Mouse (Mus musculus): ENCODE data around the gene Sppl3. TPM values are rescaled to one million over a fixed set of nuclear protein-coding genes. Genes with fewer than 3 reads are reported as not detected.
"Not testable (repeated sequence)": the region's sequence is repeated elsewhere in the genome, so short reads cannot be mapped to it uniquely, and the experiment has no call there.

Sppl3 gene
- polyA plus RNA-seq, 1 experiment from 2014 or later, result 39.9 TPM

- Histone ChIP-seq H3K36me3 (ENCODE audit: control insufficient read depth, insufficient read depth, low read length) (peaks cover 20% of the 10 kb centered on the region), H3K4me3 (ENCODE audit: control insufficient read depth in 1 of 2, insufficient read depth in 1 of 2, low read depth in 1 of 2, low read length in 2 of 2) (no peak overlapping the region), H3K9ac (ENCODE audit: low read length) (no peak overlapping the region), H3K27ac (replicated peaks in 1 of 2; ENCODE audit: control insufficient read depth in 1 of 2, insufficient read depth in 1 of 2, low read depth in 2 of 2, low read length in 2 of 2) (no peak overlapping the region), H3K9me3 (ENCODE audit: control insufficient read depth, low read length) (no peaks in the 10 kb centered on the region), H3K4me2 (ENCODE audit: low read length) (no peak overlapping the region), H3K27me3 (ENCODE audit: control insufficient read depth, insufficient read depth, low read length) (no peaks in the 10 kb centered on the region), H3K4me1 (ENCODE audit: control insufficient read depth in 2 of 2, insufficient read depth in 2 of 2, low read length in 2 of 2) (peaks cover 15 to 44% of the 10 kb centered on the region in 2 experiments)
- WGBS, result 33% methylated on average over 4 of the region's 4 CpGs
- no peak for ATAC-seq (ENCODE audit: insufficient number of reproducible peaks, insufficient read depth, low FRiP score, low read depth)
Observed at GRCm38 (mm10) chr5:115066245-115066644, 55.3 kb downstream of the Sppl3 start.

GRCm38 (mm10) chr5:115068671-115069421 lies 57.9 kb downstream of the Sppl3 start:
- no peak for ATAC-seq (ENCODE audit: insufficient number of reproducible peaks, insufficient read depth, low FRiP score, low read depth)
- peaks cover 24 to 59% of the 10 kb centered on the region in 2 experiments for H3K4me1 ChIP-seq (ENCODE audit: control insufficient read depth in 2 of 2, insufficient read depth in 2 of 2, low read length in 2 of 2)
- H3K9ac ChIP-seq (ENCODE audit: low read length), result no peak overlapping the region
- H3K9me3 ChIP-seq (ENCODE audit: control insufficient read depth, low read length), result no peaks in the 10 kb centered on the region
- H3K27ac ChIP-seq (replicated peaks in 1 of 2; ENCODE audit: control insufficient read depth in 1 of 2, insufficient read depth in 1 of 2, low read depth in 2 of 2, low read length in 2 of 2), result no peak overlapping the region
- H3K4me3 ChIP-seq (ENCODE audit: control insufficient read depth in 1 of 2, insufficient read depth in 1 of 2, low read depth in 1 of 2, low read length in 2 of 2), result no peak overlapping the region
- peaks cover 8% of the 10 kb centered on the region for H3K36me3 ChIP-seq (ENCODE audit: control insufficient read depth, insufficient read depth, low read length)
- no peak overlapping the region for H3K4me2 ChIP-seq (ENCODE audit: low read length)
- H3K27me3 ChIP-seq (ENCODE audit: control insufficient read depth, insufficient read depth, low read length), result no peaks in the 10 kb centered on the region
- 85% methylated on average over 11 of the region's 11 CpGs for WGBS

DNA sequence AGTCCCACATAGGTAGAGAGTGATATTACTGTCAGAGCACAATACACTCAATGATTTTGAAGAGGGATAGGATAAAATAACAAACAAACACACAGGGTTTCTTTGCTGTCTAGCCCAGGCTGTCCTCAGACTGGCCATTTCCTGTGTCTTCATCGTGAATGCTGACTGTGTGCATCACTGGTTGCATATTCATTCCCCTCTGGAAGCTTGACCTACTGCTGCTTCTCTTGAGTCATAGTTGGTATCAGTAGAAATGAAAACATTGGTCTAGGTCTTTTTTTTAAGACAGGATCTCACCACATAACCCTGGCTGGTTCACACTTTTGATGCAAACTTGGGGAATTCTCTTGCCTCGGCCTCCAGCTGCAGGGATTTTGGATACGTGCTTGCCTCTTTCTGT lies 58.7 kb downstream of the Sppl3 start:
- 85% methylated on average over 3 of the region's 3 CpGs for WGBS
- Histone ChIP-seq H3K4me1 (ENCODE audit: control insufficient read depth in 2 of 2, insufficient read depth in 2 of 2, low read length in 2 of 2) (peaks cover 24 to 59% of the 10 kb centered on the region in 2 experiments), H3K27me3 (ENCODE audit: control insufficient read depth, insufficient read depth, low read length) (no peaks in the 10 kb centered on the region), H3K9me3 (ENCODE audit: control insufficient read depth, low read length) (no peaks in the 10 kb centered on the region), H3K27ac (replicated peaks in 1 of 2; ENCODE audit: control insufficient read depth in 1 of 2, insufficient read depth in 1 of 2, low read depth in 2 of 2, low read length in 2 of 2) (no peak overlapping the region), H3K9ac (ENCODE audit: low read length) (no peak overlapping the region), H3K36me3 (ENCODE audit: control insufficient read depth, insufficient read depth, low read length) (peaks cover 4% of the 10 kb centered on the region), H3K4me3 (ENCODE audit: control insufficient read depth in 1 of 2, insufficient read depth in 1 of 2, low read depth in 1 of 2, low read length in 2 of 2) (no peak overlapping the region), H3K4me2 (ENCODE audit: low read length) (no peak overlapping the region)
- ATAC-seq (ENCODE audit: insufficient number of reproducible peaks, insufficient read depth, low FRiP score, low read depth), result no peak

- 96% methylated on average over 2 of the region's 2 CpGs for WGBS
- H3K4me3 ChIP-seq (ENCODE audit: control insufficient read depth in 1 of 2, insufficient read depth in 1 of 2, low read depth in 1 of 2, low read length in 2 of 2), result no peak overlapping the region
- ATAC-seq (ENCODE audit: insufficient number of reproducible peaks, insufficient read depth, low FRiP score, low read depth), result no peak
- no peak overlapping the region for H3K4me2 ChIP-seq (ENCODE audit: low read length)
- H3K27ac ChIP-seq (replicated peaks in 1 of 2; ENCODE audit: control insufficient read depth in 1 of 2, insufficient read depth in 1 of 2, low read depth in 2 of 2, low read length in 2 of 2), result no peak overlapping the region
- no peaks in the 10 kb centered on the region for H3K27me3 ChIP-seq (ENCODE audit: control insufficient read depth, insufficient read depth, low read length)
- H3K9me3 ChIP-seq (ENCODE audit: control insufficient read depth, low read length), result no peaks in the 10 kb centered on the region
- peaks cover 24 to 51% of the 10 kb centered on the region in 2 experiments for H3K4me1 ChIP-seq (ENCODE audit: control insufficient read depth in 2 of 2, insufficient read depth in 2 of 2, low read length in 2 of 2)
- H3K9ac ChIP-seq (ENCODE audit: low read length), result no peak overlapping the region
- peaks cover 12% of the 10 kb centered on the region for H3K36me3 ChIP-seq (ENCODE audit: control insufficient read depth, insufficient read depth, low read length)
Observed at GRCm38 (mm10) chr5:115070457-115070856, 59.5 kb downstream of the Sppl3 start.

DNA sequence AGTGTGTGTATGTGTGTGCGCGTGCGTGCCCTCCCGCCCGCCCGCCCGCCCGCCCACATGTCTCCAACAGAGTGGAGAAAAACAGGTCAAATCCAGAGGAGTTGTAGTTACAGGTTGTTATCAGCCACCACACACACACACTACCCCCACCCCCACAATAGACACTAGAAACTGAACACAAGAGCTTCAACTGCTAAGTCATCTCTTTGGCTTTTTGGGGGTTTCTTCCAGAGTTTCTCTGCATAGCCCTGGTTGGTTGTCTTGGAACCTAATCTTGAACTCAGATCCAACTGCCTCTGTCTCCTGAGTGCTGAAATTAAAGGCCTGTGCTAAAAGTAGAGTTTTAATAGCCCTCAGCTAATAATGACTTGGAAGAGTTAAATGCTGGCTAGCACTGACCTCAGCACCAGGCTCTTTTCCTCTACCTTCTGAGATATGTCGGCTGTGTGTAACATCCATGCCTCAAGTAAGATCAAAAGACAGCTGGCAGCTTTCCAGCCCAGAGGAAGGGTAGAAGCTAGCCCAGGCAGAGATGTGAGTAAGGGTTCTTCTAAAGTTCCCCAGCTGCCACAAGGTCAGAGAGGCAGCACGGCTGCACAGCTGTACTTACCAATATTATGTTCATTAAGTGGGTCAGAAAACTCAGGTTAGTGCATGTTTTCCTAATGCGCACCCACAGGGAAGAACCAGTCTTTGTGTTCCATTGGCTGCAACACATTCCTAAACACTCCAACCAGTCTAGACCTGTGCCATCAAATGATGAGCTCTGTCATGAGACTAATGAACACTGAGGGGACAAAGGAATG lies 60.4 kb downstream of the Sppl3 start:
- H3K36me3 ChIP-seq (ENCODE audit: control insufficient read depth, insufficient read depth, low read length), result peaks cover 20% of the 10 kb centered on the region
- H3K27me3 ChIP-seq (ENCODE audit: control insufficient read depth, insufficient read depth, low read length), result no peaks in the 10 kb centered on the region
- H3K4me1 ChIP-seq (ENCODE audit: control insufficient read depth in 2 of 2, insufficient read depth in 2 of 2, low read length in 2 of 2), result peaks cover 21 to 43% of the 10 kb centered on the region in 2 experiments
- no peak overlapping the region for H3K4me2 ChIP-seq (ENCODE audit: low read length)
- WGBS, result 80% methylated on average over 11 of the region's 11 CpGs
- no peaks in the 10 kb centered on the region for H3K9me3 ChIP-seq (ENCODE audit: control insufficient read depth, low read length)
- H3K27ac ChIP-seq (replicated peaks in 1 of 2; ENCODE audit: control insufficient read depth in 1 of 2, insufficient read depth in 1 of 2, low read depth in 2 of 2, low read length in 2 of 2), result no peak overlapping the region
- no peak for ATAC-seq (ENCODE audit: insufficient number of reproducible peaks, insufficient read depth, low FRiP score, low read depth)
- H3K9ac ChIP-seq (ENCODE audit: low read length), result no peak overlapping the region; the same call in 1 of the 2 replicates
- H3K4me3 ChIP-seq (ENCODE audit: control insufficient read depth in 1 of 2, insufficient read depth in 1 of 2, low read depth in 1 of 2, low read length in 2 of 2), result no peak overlapping the region

- Histone ChIP-seq H3K4me2 (ENCODE audit: low read length) (0 out of 2 replicates have a peak overlapping the region, but pooled peaks have one; percentile 4), H3K4me1 (ENCODE audit: control insufficient read depth in 2 of 2, insufficient read depth in 2 of 2, low read length in 2 of 2) (peaks cover 21 to 36% of the 10 kb centered on the region in 2 experiments), H3K27ac (replicated peaks in 1 of 2; ENCODE audit: control insufficient read depth in 1 of 2, insufficient read depth in 1 of 2, low read depth in 2 of 2, low read length in 2 of 2) (no peak overlapping the region), H3K9me3 (ENCODE audit: control insufficient read depth, low read length) (no peaks in the 10 kb centered on the region), H3K4me3 (ENCODE audit: control insufficient read depth in 1 of 2, insufficient read depth in 1 of 2, low read depth in 1 of 2, low read length in 2 of 2) (no peak overlapping the region), H3K27me3 (ENCODE audit: control insufficient read depth, insufficient read depth, low read length) (no peaks in the 10 kb centered on the region), H3K36me3 (ENCODE audit: control insufficient read depth, insufficient read depth, low read length) (peaks cover 23% of the 10 kb centered on the region), H3K9ac (ENCODE audit: low read length) (no peak overlapping the region)
- ATAC-seq (ENCODE audit: insufficient number of reproducible peaks, insufficient read depth, low FRiP score, low read depth), result no peak
- WGBS, result 77% methylated on average over 7 of the region's 7 CpGs
Observed at GRCm38 (mm10) chr5:115072143-115072542, 61.2 kb downstream of the Sppl3 start.

GRCm38 (mm10) chr5:115073306-115073705 lies 62.4 kb downstream of the Sppl3 start:
- not testable (repeated sequence) for H3K27ac ChIP-seq (replicated peaks in 1 of 2; ENCODE audit: control insufficient read depth in 1 of 2, insufficient read depth in 1 of 2, low read depth in 2 of 2, low read length in 2 of 2); H3K4me3 ChIP-seq (ENCODE audit: control insufficient read depth in 1 of 2, insufficient read depth in 1 of 2, low read depth in 1 of 2, low read length in 2 of 2); ATAC-seq (ENCODE audit: insufficient number of reproducible peaks, insufficient read depth, low FRiP score, low read depth); H3K9me3 ChIP-seq (ENCODE audit: control insufficient read depth, low read length); H3K9ac ChIP-seq (ENCODE audit: low read length); H3K27me3 ChIP-seq (ENCODE audit: control insufficient read depth, insufficient read depth, low read length); H3K4me2 ChIP-seq (ENCODE audit: low read length)
- peaks cover 28% of the 10 kb centered on the region for H3K36me3 ChIP-seq (ENCODE audit: control insufficient read depth, insufficient read depth, low read length)
- H3K4me1 ChIP-seq (ENCODE audit: control insufficient read depth in 2 of 2, insufficient read depth in 2 of 2, low read length in 2 of 2), result peaks cover 14 to 29% of the 10 kb centered on the region in 2 experiments
- 85% methylated on average over 7 of the region's 8 CpGs for WGBS

All from heart, embryonic 14.5 days (tissue).